Mouse (Mus musculus) heart, embryonic 11.5 days (tissue): ENCODE results near the gene Plekhg5. TPM values are rescaled to one million over a fixed set of nuclear protein-coding genes. Genes with fewer than 3 reads are reported as not detected.
A peak's percentile ranks its signal among the peaks of the same experiment; 100 is the strongest.

ENCODE experiments used
- ATAC-seq: fragments of 200-750 bp; cut with Nextera tagmentation; replicated peaks from 2 replicates; pipeline ENCODE4 v1.8.0; 2017; ENCODE audit warnings: moderate library complexity; ENCODE audit not compliant: insufficient number of reproducible peaks, low FRiP score, low TSS enrichment
- H3K27ac ChIP-seq: fragments of 300-500 bp; sonication (generic); 2 replicates; pipeline ENCODE4 v1.5.1; 2014; ENCODE audit warnings: mild to moderate bottlenecking, low read depth, low read length
- H3K27me3 ChIP-seq: fragments of 300-500 bp; sonication (generic); 2 replicates; pipeline ENCODE4 v1.6.1; 2014; ENCODE audit warnings: mild to moderate bottlenecking, low read length, mixed read lengths; ENCODE audit not compliant: control insufficient read depth, insufficient read depth
- H3K36me3 ChIP-seq: fragments of 300-500 bp; sonication (generic); 2 replicates; pipeline ENCODE4 v1.6.1; 2014; ENCODE audit warnings: mild to moderate bottlenecking, low read length, moderate library complexity, mixed read lengths; ENCODE audit not compliant: control insufficient read depth, insufficient read depth
- H3K4me1 ChIP-seq: fragments of 300-500 bp; sonication (generic); 2 replicates; pipeline ENCODE4 v1.6.1; 2014; ENCODE audit warnings: low read length; ENCODE audit not compliant: control insufficient read depth, insufficient read depth
- H3K4me2 ChIP-seq: fragments of 300-500 bp; sonication (generic); 2 replicates; pipeline ENCODE4 v1.6.1; 2014; ENCODE audit warnings: mild to moderate bottlenecking, moderate library complexity
- H3K4me3 ChIP-seq: fragments of 300-500 bp; sonication (generic); 2 replicates; pipeline ENCODE4 v1.5.1; 2014; ENCODE audit warnings: low read depth, low read length
- H3K9ac ChIP-seq: fragments of 300-500 bp; sonication (generic); 2 replicates; pipeline ENCODE4 v1.6.1; 2014; ENCODE audit warnings: mild to moderate bottlenecking, low read depth, low read length, moderate library complexity
- H3K9me3 ChIP-seq: fragments of 300-500 bp; sonication (generic); replicated peaks from 2 replicates; pipeline ENCODE4 v1.6.1; 2016; ENCODE audit warnings: low read length; ENCODE audit not compliant: control insufficient read depth
- WGBS: fragments of 180-500 bp; shearing (Covaris S2); extraction: QIAGEN DNeasy Blood & Tissue Kit; methylation state at CpG from one replicate; pipeline ENCODE4 v1.1.7; 2014; ENCODE audit not compliant: insufficient replicate concordance; 5-methylcytosine and 5-hydroxymethylcytosine counted together
- polyA plus RNA-seq: library from polyadenylated mRNA; unstranded; fragments of >200 nt; fragmentation: Nextera tagmentation; extraction: Ambion mirVana; gene quantifications from 2 replicates; pipeline ENCODE4 v1.2.1, GENCODE M21; 2014

The Plekhg5 gene
- polyA plus RNA-seq, 1 experiment from 2014 or later = 7.0 TPM

- H3K27ac ChIP-seq = no peak overlapping the region
- no peaks in the 10 kb centered on the region for H3K9me3 ChIP-seq
- peaks cover 10% of the 10 kb centered on the region; the same call in 1 of the 2 replicates for H3K4me1 ChIP-seq
- peak overlapping the region; percentile 90; the same call in 1 of the 2 replicates for H3K4me2 ChIP-seq
- no peak overlapping the region for H3K4me3 ChIP-seq
- peaks cover 14% of the 10 kb centered on the region for H3K36me3 ChIP-seq
- ATAC-seq = no peak
- peaks cover 4% of the 10 kb centered on the region for H3K27me3 ChIP-seq
- H3K9ac ChIP-seq = no peak overlapping the region
- WGBS = 88% methylated on average over 5 of the region's 5 CpGs
These were observed 36.4 kb downstream of the Plekhg5 start for GRCm38 (mm10) chr4:152108673-152109072.

- Histone ChIP-seq H3K27ac (no peak overlapping the region), H3K9ac (no peak overlapping the region), H3K4me2 (no peak overlapping the region), H3K4me3 (no peak overlapping the region), H3K36me3 (peaks cover 12% of the 10 kb centered on the region), H3K4me1 (peaks cover 10% of the 10 kb centered on the region; the same call in 1 of the 2 replicates), H3K9me3 (no peaks in the 10 kb centered on the region), H3K27me3 (peaks cover 13% of the 10 kb centered on the region)
- 77% methylated on average over 3 of the region's 3 CpGs for WGBS
- ATAC-seq = no peak
These were observed 37.2 kb downstream of the Plekhg5 start for GRCm38 (mm10) chr4:152109509-152109908.

DNA sequence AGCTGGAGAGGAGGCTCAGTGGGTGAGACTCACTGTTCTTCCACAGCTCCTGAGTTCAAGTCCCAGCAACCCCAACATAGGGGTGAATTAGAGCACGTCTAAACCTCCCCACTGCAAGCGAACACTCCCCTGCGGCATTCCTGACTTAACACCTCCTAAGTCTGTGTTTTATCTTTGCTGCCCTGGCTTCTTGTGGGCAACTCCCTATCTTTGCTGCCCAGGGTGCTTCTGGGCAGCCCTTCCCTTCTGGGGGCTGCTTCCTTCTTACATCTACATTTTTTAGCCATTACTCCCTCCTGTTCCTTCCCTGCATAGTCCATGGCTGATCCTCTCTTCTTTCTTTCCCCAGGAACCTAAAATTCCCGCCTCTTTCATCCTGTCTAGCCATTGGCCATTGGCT lies 38.4 kb downstream of the Plekhg5 start:
- H3K9ac ChIP-seq = no peak overlapping the region
- peaks cover 12% of the 10 kb centered on the region for H3K36me3 ChIP-seq
- no peaks in the 10 kb centered on the region for H3K9me3 ChIP-seq
- no peak overlapping the region for H3K4me3 ChIP-seq
- ATAC-seq = no peak
- H3K4me2 ChIP-seq = no peak overlapping the region
- H3K27ac ChIP-seq = no peak overlapping the region
- 63% methylated on average over 4 of the region's 4 CpGs for WGBS
- peaks cover 21% of the 10 kb centered on the region for H3K27me3 ChIP-seq
- peaks cover 13% of the 10 kb centered on the region for H3K4me1 ChIP-seq

DNA sequence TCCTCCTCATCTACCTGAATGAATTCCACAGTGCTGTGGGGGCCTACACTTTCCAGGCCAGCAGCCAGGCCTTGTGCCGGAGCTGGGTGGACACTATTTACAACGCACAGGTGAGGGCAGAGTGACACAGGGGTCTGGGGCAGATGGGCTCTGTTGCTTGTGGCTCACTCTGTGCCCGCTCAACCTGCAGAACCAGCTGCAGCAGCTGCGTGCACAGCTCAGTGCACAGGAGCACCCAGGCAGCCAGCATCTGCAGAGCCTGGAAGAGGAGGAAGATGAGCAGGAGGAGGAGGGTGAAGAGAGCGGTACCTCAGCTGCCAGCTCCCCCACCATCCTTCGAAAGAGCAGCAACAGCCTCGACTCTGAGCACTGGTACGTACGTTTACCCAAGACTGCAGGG lies 40.0 kb downstream of the Plekhg5 start:
- Histone ChIP-seq H3K9me3 (no peaks in the 10 kb centered on the region), H3K4me2 (no peak overlapping the region), H3K27ac (no peak overlapping the region), H3K9ac (no peak overlapping the region), H3K4me1 (peaks cover 17% of the 10 kb centered on the region), H3K27me3 (peaks cover 33% of the 10 kb centered on the region), H3K36me3 (peaks cover 10% of the 10 kb centered on the region; the same call in 1 of the 2 replicates), H3K4me3 (no peak overlapping the region)
- 88% methylated on average over 9 of the region's 9 CpGs for WGBS
- ATAC-seq = no peak

GRCm38 (mm10) chr4:152114080-152114479 lies 41.8 kb downstream of the Plekhg5 start:
- peaks cover 8% of the 10 kb centered on the region; the same call in 1 of the 2 replicates for H3K4me1 ChIP-seq
- H3K4me2 ChIP-seq = no peak overlapping the region
- H3K4me3 ChIP-seq = no peak overlapping the region
- no peak for ATAC-seq
- WGBS = 52% methylated on average over 16 of the region's 16 CpGs
- peaks cover 46% of the 10 kb centered on the region for H3K27me3 ChIP-seq
- H3K9ac ChIP-seq = no peak overlapping the region
- no peak overlapping the region for H3K27ac ChIP-seq
- peaks cover 10% of the 10 kb centered on the region; the same call in 1 of the 2 replicates for H3K36me3 ChIP-seq
- H3K9me3 ChIP-seq = no peaks in the 10 kb centered on the region

GRCm38 (mm10) chr4:152115921-152116612 lies 43.8 kb downstream of the Plekhg5 start, which contains the start of gene Tnfrsf25:
Gene Tnfrsf25 (plus strand): TSS chr4:152115934.
- peak; percentile 5; the same call in 1 of the 2 replicates for ATAC-seq
- 3% methylated on average over 30 of the region's 30 CpGs for WGBS
- Histone ChIP-seq H3K27me3 (peaks cover 66% of the 10 kb centered on the region), H3K36me3 (0 out of 2 replicates have a peak, but pooled peaks cover 3% of the 10 kb centered on the region), H3K9me3 (no peaks in the 10 kb centered on the region), H3K9ac (peak within 1 kb of the TSS; percentile 24; the same call in 1 of the 2 replicates), H3K4me3 (peak within 1 kb of the TSS; percentile 27), H3K4me2 (peak within 1 kb of the TSS; percentile 61), H3K27ac (no peak within 1 kb of the TSS), H3K4me1 (peaks cover 24% of the 10 kb centered on the region)

GRCm38 (mm10) chr4:152117538-152117937 lies 45.2 kb downstream of the Plekhg5 start:
- Histone ChIP-seq H3K27ac (no peak overlapping the region), H3K4me3 (no peak overlapping the region), H3K36me3 (0 out of 2 replicates have a peak, but pooled peaks cover 3% of the 10 kb centered on the region), H3K9ac (no peak overlapping the region), H3K4me1 (peaks cover 26% of the 10 kb centered on the region), H3K27me3 (peaks cover 80% of the 10 kb centered on the region), H3K9me3 (no peaks in the 10 kb centered on the region), H3K4me2 (no peak overlapping the region)
- 67% methylated on average over 9 of the region's 9 CpGs for WGBS
- no peak for ATAC-seq

DNA sequence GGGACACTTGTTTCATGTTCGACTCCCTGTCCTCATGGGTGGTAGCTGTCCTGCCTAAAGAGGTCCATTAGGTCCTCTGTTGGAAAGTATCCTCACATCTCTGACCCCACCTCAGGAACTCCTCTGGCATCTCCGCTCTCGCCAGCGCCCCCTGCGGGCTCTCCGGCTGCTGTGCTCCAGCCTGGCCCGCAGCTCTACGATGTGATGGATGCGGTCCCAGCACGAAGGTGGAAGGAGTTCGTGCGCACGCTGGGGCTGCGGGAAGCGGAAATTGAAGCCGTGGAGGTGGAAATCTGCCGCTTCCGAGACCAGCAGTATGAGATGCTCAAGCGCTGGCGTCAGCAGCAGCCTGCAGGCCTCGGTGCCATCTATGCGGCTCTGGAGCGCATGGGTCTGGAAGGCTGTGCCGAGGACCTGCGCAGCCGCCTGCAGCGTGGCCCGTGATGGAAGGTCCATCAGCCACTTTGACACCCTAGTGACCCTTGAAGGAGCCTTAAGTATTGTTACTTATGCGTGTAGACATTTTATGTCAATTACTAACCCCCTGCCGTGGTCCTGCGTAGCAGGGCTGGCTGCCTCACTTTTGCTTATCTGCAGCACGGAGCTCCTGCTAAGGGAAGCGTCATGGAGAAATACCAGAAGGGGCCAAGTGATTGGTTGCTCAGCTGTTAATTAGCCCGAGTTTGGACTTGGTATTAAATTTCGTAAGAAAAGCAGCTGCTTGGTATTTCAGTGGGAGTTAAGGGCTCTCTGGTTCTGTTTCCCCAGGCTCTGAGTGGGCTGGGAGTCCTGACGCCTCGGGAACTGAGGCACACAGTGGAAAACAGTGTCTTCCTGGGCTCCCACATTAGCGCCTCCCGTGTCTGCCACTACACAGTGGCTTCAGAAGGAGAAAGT lies 47.3 kb downstream of the Plekhg5 start:
- Histone ChIP-seq H3K9me3 (no peaks in the 10 kb centered on the region), H3K4me3 (peak overlapping the region; percentile 30), H3K9ac (no peak overlapping the region), H3K27ac (no peak overlapping the region), H3K4me2 (peak overlapping the region; percentile 55), H3K4me1 (peaks cover 26% of the 10 kb centered on the region), H3K27me3 (peaks cover 86% of the 10 kb centered on the region), H3K36me3 (no peaks in the 10 kb centered on the region)
- ATAC-seq = no peak
- WGBS = 4% methylated on average over 39 of the region's 39 CpGs
